Mouse (Mus musculus) myocyte (in vitro differentiated cells): ENCODE results near the gene Dnajc27.

ENCODE experiments used
- POLR2A ChIP-seq: IDR thresholded peaks from one replicate; pipeline ENCODE4 v1.6.1; 2011; ENCODE audit warnings: low read depth, mild to moderate bottlenecking, control low read depth, moderate library complexity; ENCODE audit not compliant: insufficient read length
- POLR2AphosphoS2 ChIP-seq: IDR thresholded peaks from one replicate; pipeline ENCODE4 v1.6.1; 2011; ENCODE audit warnings: low read depth, control low read depth; ENCODE audit not compliant: insufficient read length

DNA sequence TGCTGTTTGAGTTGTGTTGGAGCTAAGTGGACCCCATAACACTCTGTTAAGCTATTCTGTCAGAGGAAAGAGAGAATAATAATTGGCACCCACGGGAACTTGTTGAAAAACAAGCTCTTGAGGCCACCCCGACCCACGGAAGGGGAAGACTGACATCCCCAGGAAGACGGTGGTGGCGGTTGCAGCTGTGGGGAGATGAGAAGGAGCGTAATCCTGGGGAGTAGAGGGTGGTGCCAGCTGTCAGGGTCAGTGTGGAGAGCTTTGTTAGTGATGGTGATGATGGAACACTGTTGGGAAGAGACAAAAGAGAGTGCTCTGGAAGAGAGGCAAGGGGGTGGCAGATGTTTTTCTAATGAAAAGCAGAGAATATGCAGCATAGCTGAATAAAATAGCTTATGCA, 34.4 kb upstream of the Dnajc27 start:
- TF ChIP-seq POLR2AphosphoS2: no peak
- no peak for TF ChIP-seq POLR2A
